Mouse (Mus musculus): ENCODE data around the gene Pdlim5.

DNA sequence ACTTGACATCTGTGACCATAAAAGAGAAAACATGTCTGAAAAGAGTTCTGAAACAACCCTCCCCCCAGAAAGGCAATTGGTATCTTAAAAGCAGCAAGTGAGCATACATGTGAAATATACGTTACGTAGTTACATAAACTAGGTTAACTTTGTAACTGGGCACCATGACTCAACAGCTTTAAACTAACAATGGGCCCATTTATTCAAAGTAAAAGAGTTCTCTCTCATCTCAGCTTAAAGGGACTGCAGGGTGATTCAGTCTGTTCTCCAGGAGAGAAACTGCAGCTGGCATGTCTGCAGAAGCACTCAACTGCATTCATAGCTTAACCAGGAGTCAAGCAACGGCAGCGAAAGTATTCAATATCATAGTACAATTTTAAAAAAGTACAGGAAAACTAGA lies 7.3 kb downstream of the Pdlim5 start:
- TF ChIP-seq CTCF (IDR thresholded peaks at IDR 0.05; ENCODE audit: low read depth, low read length), result no peak
- no peak for TF ChIP-seq POLR2A (IDR thresholded peaks at IDR 0.05; ENCODE audit: insufficient read depth, low read length)

Measured in ES-Bruce4 (cell line).